Mouse (Mus musculus): Measurements from ENCODE around the gene Sardh. TPM values are rescaled to one million over a fixed set of nuclear protein-coding genes. Genes with fewer than 3 reads are reported as not detected.

Gene Sardh
- polyA plus RNA-seq, 1 experiment from 2014 or later = 12.6 TPM

- Histone ChIP-seq H3K9me3 (ENCODE audit: low read length) (no peaks in the 10 kb centered on the region), H3K9ac (replicated peaks; ENCODE audit: low read depth) (no peak overlapping the region), H3K4me3 (ENCODE audit: low read depth, low read length) (no peak overlapping the region), H3K4me1 (ENCODE audit: insufficient read depth, low read depth, low read length) (no peaks in the 10 kb centered on the region), H3K27ac (ENCODE audit: low read length) (no peak overlapping the region), H3K27me3 (replicated peaks; ENCODE audit: insufficient read depth, low read length) (no peaks in the 10 kb centered on the region), H3K4me2 (replicated peaks; ENCODE audit: low read depth, low read length) (no peak overlapping the region), H3K36me3 (ENCODE audit: insufficient read depth, low read length) (no peaks in the 10 kb centered on the region)
- DNase-seq (ENCODE audit: low spot score) (peak; percentile 89), ATAC-seq (peak; percentile 92)
- WGBS = 65% methylated on average over 2 of the region's 2 CpGs
- TF ChIP-seq CTCF (IDR thresholded peaks at IDR 0.05) (no peak), EP300 (IDR thresholded peaks at IDR 0.05) (peak; percentile 16; the same call in 1 of the 2 replicates)
These were observed 30.0 kb downstream of the Sardh start for GRCm38 (mm10) chr2:27218121-27218544.

- Histone ChIP-seq H3K27me3 (replicated peaks; ENCODE audit: insufficient read depth, low read length) (no peaks in the 10 kb centered on the region), H3K4me3 (ENCODE audit: low read depth, low read length) (no peak overlapping the region), H3K9me3 (ENCODE audit: low read length) (no peaks in the 10 kb centered on the region), H3K4me1 (ENCODE audit: insufficient read depth, low read depth, low read length) (no peaks in the 10 kb centered on the region), H3K36me3 (ENCODE audit: insufficient read depth, low read length) (no peaks in the 10 kb centered on the region), H3K9ac (replicated peaks; ENCODE audit: low read depth) (no peak overlapping the region), H3K27ac (ENCODE audit: low read length) (no peak overlapping the region), H3K4me2 (replicated peaks; ENCODE audit: low read depth, low read length) (no peak overlapping the region)
- no peak for DNase-seq (ENCODE audit: low spot score)
- TF ChIP-seq CTCF (IDR thresholded peaks at IDR 0.05) (no peak), EP300 (IDR thresholded peaks at IDR 0.05) (no peak)
- 86% methylated on average over 2 of the region's 2 CpGs for WGBS
- ATAC-seq = no peak
These were observed 32.6 kb downstream of the Sardh start for GRCm38 (mm10) chr2:27215537-27215936.

GRCm38 (mm10) chr2:27211966-27212893 is 35.9 kb downstream of the Sardh start:
- H3K4me2 ChIP-seq (replicated peaks; ENCODE audit: low read depth, low read length) = no peak overlapping the region
- no peak overlapping the region for H3K27ac ChIP-seq (ENCODE audit: low read length)
- no peak overlapping the region for H3K9ac ChIP-seq (replicated peaks; ENCODE audit: low read depth)
- no peak overlapping the region for H3K4me3 ChIP-seq (ENCODE audit: low read depth, low read length)
- ATAC-seq (no peak), DNase-seq (ENCODE audit: low spot score) (no peak)
- WGBS = 67% methylated on average over 8 of the region's 8 CpGs
- H3K4me1 ChIP-seq (ENCODE audit: insufficient read depth, low read depth, low read length) = peaks cover 3% of the 10 kb centered on the region; the same call in 1 of the 2 replicates
- TF ChIP-seq EP300 (IDR thresholded peaks at IDR 0.05) (no peak), CTCF (IDR thresholded peaks at IDR 0.05) (no peak)
- no peaks in the 10 kb centered on the region for H3K36me3 ChIP-seq (ENCODE audit: insufficient read depth, low read length)
- H3K9me3 ChIP-seq (ENCODE audit: low read length) = no peaks in the 10 kb centered on the region
- no peaks in the 10 kb centered on the region for H3K27me3 ChIP-seq (replicated peaks; ENCODE audit: insufficient read depth, low read length)

GRCm38 (mm10) chr2:27210676-27211210 is 37.4 kb downstream of the Sardh start:
- TF ChIP-seq EP300 (IDR thresholded peaks at IDR 0.05) = no peak
- TF ChIP-seq CTCF (IDR thresholded peaks at IDR 0.05) = no peak
- Histone ChIP-seq H3K4me2 (replicated peaks; ENCODE audit: low read depth, low read length) (no peak overlapping the region), H3K36me3 (ENCODE audit: insufficient read depth, low read length) (no peaks in the 10 kb centered on the region), H3K4me3 (ENCODE audit: low read depth, low read length) (no peak overlapping the region), H3K4me1 (ENCODE audit: insufficient read depth, low read depth, low read length) (peaks cover 3% of the 10 kb centered on the region; the same call in 1 of the 2 replicates), H3K27me3 (replicated peaks; ENCODE audit: insufficient read depth, low read length) (no peaks in the 10 kb centered on the region), H3K27ac (ENCODE audit: low read length) (no peak overlapping the region), H3K9ac (replicated peaks; ENCODE audit: low read depth) (no peak overlapping the region), H3K9me3 (ENCODE audit: low read length) (no peaks in the 10 kb centered on the region)
- ATAC-seq (no peak), DNase-seq (ENCODE audit: low spot score) (peak; percentile 40)
- WGBS = 76% methylated on average over 12 of the region's 12 CpGs

- no peaks in the 10 kb centered on the region for H3K27me3 ChIP-seq (replicated peaks; ENCODE audit: insufficient read depth, low read length)
- no peak overlapping the region for H3K4me2 ChIP-seq (replicated peaks; ENCODE audit: low read depth, low read length)
- H3K9ac ChIP-seq (replicated peaks; ENCODE audit: low read depth) = no peak overlapping the region
- no peak overlapping the region for H3K4me3 ChIP-seq (ENCODE audit: low read depth, low read length)
- H3K9me3 ChIP-seq (ENCODE audit: low read length) = no peaks in the 10 kb centered on the region
- 48% methylated on average over 7 of the region's 7 CpGs for WGBS
- H3K27ac ChIP-seq (ENCODE audit: low read length) = no peak overlapping the region
- H3K4me1 ChIP-seq (ENCODE audit: insufficient read depth, low read depth, low read length) = peaks cover 3% of the 10 kb centered on the region; the same call in 1 of the 2 replicates
- TF ChIP-seq EP300 (IDR thresholded peaks at IDR 0.05) = no peak
- TF ChIP-seq CTCF (IDR thresholded peaks at IDR 0.05) = peak; percentile 75
- DNase-seq (ENCODE audit: low spot score) (peak; percentile 35), ATAC-seq (no peak)
- no peaks in the 10 kb centered on the region for H3K36me3 ChIP-seq (ENCODE audit: insufficient read depth, low read length)
These were observed 37.9 kb downstream of the Sardh start for GRCm38 (mm10) chr2:27210255-27210654.

GRCm38 (mm10) chr2:27209816-27210215 is 38.3 kb downstream of the Sardh start:
- Histone ChIP-seq H3K4me2 (replicated peaks; ENCODE audit: low read depth, low read length) (no peak overlapping the region), H3K9me3 (ENCODE audit: low read length) (no peaks in the 10 kb centered on the region)

More at GRCm38 (mm10) chr2:27209816-27210215, 38.3 kb downstream of the Sardh start:
- no peak overlapping the region for H3K27ac ChIP-seq (ENCODE audit: low read length)
- no peaks in the 10 kb centered on the region for H3K36me3 ChIP-seq (ENCODE audit: insufficient read depth, low read length)
- 37% methylated on average over 5 of the region's 5 CpGs for WGBS
- peaks cover 3% of the 10 kb centered on the region; the same call in 1 of the 2 replicates for H3K4me1 ChIP-seq (ENCODE audit: insufficient read depth, low read depth, low read length)
- ATAC-seq (no peak), DNase-seq (ENCODE audit: low spot score) (peak; percentile 18)
- H3K9ac ChIP-seq (replicated peaks; ENCODE audit: low read depth) = no peak overlapping the region
- no peaks in the 10 kb centered on the region for H3K27me3 ChIP-seq (replicated peaks; ENCODE audit: insufficient read depth, low read length)
- H3K4me3 ChIP-seq (ENCODE audit: low read depth, low read length) = no peak overlapping the region
- no peak for TF ChIP-seq EP300 (IDR thresholded peaks at IDR 0.05)
- TF ChIP-seq CTCF (IDR thresholded peaks at IDR 0.05) = no peak

Measured in lung, postnatal 0 days (tissue).